Mouse (Mus musculus): ENCODE data around the gene Eif3k.

Eif3k gene

GRCm38 (mm10) chr7:28941129-28941528 lies 40.5 kb downstream of the Eif3k start:
- no peak for DNase-seq (ENCODE audit: low read depth, low spot score)

GRCm38 (mm10) chr7:28939418-28940183 lies 42.1 kb downstream of the Eif3k start:
- DNase-seq (ENCODE audit: low read depth, low spot score), result no peak

DNA sequence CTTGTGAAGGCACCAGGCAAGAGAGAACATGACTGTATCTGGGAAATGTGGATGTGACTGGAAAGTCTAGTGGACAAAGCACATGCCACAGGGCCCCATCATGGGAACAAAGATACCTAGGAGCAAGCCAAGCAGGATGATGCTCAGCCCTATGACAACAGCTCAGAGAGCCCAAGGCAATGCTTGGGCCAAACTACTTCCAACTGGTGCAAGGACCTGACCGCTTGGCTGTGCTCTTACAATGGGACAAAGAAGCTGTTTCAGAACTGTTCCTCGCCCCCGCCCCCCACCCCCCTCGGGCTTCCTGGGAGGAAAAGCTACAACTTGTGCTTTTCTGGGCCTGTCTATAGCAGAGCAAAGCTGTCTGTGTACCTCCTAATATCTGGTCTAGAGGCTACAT lies 43.0 kb downstream of the Eif3k start:
- no peak for DNase-seq (ENCODE audit: low read depth, low spot score)

DNA sequence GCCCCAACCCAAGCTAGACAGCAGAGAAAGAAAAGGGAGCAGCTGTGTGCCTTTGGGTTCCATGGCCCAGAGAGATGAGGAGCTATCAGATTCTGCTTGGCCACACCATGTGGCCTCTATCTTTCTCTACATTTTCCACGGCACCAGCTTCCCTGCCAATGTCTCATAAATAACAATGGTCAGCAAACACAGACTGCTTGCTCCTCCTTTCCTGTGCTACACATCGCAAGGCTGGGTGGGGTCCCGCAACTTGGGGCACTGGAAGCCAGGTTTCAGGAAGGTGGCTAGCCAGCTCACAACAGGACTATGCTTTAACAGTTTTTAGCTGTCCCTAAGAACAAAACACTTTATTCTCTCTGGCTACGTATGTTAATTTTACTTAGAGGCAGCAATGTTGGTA lies 44.9 kb downstream of the Eif3k start:
- DNase-seq (ENCODE audit: low read depth, low spot score), result no peak

- no peak for DNase-seq (ENCODE audit: low read depth, low spot score)
These were observed 47.8 kb downstream of the Eif3k start for GRCm38 (mm10) chr7:28933825-28934224.

DNA sequence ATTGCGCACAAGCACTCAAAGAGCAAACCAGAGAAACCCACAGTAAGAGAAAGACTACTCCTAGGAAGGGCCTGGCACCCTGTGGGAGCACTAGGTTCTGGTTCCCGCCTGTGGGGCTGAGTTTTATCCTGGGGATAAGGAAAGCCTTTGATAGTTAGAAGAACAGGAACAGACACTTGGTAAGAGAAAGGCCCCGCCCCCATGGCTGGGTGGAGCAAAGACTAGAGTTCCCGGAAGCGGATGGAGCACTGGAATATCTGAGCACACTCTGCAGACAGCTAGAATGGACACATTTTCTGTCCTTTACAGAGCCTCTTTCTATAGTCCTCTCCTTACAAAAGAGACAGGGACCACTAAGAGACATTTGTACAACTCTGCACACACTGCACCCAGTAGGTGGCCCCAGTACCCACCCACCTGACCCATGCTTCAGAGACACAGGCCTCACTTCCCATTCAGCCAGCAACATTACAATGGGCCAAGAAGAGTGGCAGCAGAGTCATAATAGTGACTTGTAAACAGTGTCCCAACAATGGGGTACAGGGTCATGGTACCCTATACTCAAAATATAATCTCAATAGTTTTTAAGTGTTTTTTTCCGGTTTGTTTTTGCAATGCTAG lies 49.1 kb downstream of the Eif3k start:
- DNase-seq (ENCODE audit: low read depth, low spot score), result no peak

DNA sequence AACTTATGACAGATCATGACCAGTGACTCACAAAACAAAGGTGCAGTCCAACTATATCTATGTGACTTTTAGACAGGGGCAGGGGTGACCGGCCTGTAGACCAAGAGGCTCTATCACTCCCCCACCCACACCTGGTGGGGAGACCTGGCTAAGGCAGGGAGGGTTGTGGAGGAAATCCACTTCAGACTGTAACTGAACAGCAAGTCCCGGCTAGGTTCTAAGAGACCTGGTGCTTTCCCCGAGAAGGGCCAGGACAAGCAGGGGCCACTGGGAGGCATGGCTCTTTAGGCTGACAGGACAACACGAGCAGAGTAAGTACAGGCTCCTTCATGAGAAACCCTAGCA lies 50.0 kb downstream of the Eif3k start:
- DNase-seq (ENCODE audit: low read depth, low spot score), result no peak

DNA sequence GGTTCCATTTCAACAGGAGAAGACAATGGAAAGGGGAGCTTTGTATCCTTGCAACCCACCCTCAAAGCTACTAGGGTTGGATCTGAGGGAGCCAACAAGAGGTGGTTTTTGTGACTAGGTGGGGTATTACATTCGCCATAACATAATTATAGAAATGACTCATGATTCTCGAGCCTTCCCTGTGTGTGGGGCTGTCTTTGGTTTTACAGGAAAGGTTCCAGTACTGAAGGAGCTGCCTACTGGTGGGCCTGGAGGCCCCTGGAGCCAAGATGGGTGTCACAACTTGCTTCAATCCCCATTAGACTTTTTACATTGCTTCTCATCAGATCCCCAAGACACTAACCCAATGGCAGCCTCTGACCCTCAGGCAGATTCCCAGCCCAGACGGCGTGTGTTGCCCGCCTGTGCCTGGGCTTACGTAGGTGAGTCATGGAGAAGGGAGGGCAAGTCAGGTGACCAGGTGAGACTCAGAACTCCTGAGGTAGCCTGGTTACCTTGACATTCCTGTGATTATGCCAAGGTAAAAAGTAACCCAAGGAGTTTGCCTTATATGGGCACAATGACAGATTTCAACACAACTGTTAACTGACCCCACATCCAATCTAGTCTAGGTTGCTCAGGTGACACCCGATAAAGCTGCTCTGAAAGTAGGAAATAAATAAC lies 50.5 kb downstream of the Eif3k start:
- no peak for DNase-seq (ENCODE audit: low read depth, low spot score)

GRCm38 (mm10) chr7:28930320-28931031 lies 51.2 kb downstream of the Eif3k start:
- DNase-seq (ENCODE audit: low read depth, low spot score), result no peak

DNA sequence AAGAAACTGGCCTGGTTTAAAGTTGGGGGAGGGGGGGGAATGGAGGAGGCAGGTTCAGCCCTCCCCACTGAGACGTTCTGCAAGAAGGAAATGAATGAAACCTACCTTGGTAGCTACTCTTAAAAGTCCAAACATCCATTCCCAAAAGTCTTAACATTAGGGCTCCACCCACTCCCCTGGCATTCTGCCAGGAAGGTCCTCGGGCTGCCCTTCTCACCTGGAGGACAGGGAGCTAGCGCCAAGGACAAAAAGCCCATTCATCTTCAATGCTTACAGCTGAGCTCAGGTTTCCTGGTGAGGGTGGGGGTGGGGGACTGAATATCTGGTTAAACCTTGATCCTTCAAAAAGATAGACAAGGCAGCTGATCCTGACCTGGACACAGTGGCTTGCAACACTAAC lies 52.3 kb downstream of the Eif3k start:
- DNase-seq (ENCODE audit: low read depth, low spot score), result no peak

DNA sequence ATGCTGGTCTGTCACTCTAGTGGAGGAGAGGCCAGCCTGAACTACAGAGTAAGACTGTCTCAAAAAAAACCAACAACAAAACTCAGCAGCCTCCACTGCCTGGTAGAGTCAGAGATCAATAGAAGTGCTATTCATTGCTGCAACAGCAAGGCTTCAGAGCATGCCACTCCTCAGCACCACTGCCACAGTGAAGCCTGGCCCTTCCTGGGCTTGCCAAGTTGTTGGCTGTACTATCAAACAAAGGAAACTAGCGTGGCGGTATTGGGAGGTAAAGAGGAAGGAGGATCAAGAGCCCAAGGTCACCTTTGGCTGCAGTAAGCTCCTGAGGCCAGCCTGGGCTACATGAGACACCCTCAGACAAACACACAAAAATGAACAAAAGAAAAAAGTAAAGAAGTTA lies 55.5 kb downstream of the Eif3k start:
- no peak for DNase-seq (ENCODE audit: low read depth, low spot score)

DNA sequence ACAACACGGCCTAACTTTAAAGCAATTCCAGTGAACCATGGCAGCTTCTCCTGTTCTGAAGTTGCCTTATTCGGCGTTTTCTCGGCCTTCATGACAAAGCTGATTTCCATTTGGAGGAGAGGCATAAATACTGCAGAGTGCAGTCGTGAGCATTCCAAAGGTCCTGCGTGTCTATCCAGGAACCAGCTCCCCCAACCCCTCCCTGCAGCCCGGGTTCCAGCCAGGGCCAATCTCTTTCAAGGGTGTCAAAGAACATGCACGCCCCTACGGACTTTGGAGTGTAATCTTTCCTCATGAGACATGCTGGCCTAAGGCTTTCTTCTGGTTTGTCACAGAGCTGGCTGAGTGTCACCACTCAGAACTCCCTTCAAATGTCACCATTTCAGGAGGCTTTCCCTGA lies 56.3 kb downstream of the Eif3k start:
- no peak for DNase-seq (ENCODE audit: low read depth, low spot score)

- no peak for DNase-seq (ENCODE audit: low read depth, low spot score)
These were observed 56.9 kb downstream of the Eif3k start for GRCm38 (mm10) chr7:28924802-28925201.

GRCm38 (mm10) chr7:28923865-28924291 lies 57.8 kb downstream of the Eif3k start:
- DNase-seq (ENCODE audit: low read depth, low spot score), result no peak

- DNase-seq (ENCODE audit: low read depth, low spot score), result no peak
These were observed 59.1 kb downstream of the Eif3k start for GRCm38 (mm10) chr7:28922606-28923005.

GRCm38 (mm10) chr7:28921722-28922465 lies 59.8 kb downstream of the Eif3k start:
- no peak for DNase-seq (ENCODE audit: low read depth, low spot score)
